Mouse (Mus musculus): ENCODE data around the gene Sspo. TPM values are rescaled to one million over a fixed set of nuclear protein-coding genes. Genes with fewer than 3 reads are reported as not detected.

Sspo gene
- total and polyA plus RNA-seq, 3 experiments: not detected

- no peak overlapping the region for H3K27ac ChIP-seq (ENCODE audit: control insufficient read depth, low read depth, low read length)
- peaks cover 1 to 2% of the 10 kb centered on the region in 2 experiments; a peak in 2 of 4 replicates for H3K4me1 ChIP-seq (ENCODE audit: control insufficient read depth in 1 of 2, insufficient read depth in 2 of 2, low read length in 2 of 2)
- no peaks in the 10 kb centered on the region; a peak in 1 of 4 replicates for H3K36me3 ChIP-seq (ENCODE audit: control insufficient read depth in 1 of 2, insufficient read depth in 2 of 2, low read length in 2 of 2)
- H3K4me3 ChIP-seq (ENCODE audit: control insufficient read depth in 1 of 2, insufficient read depth in 1 of 2, low read depth in 2 of 2, low read length in 2 of 2): no peak overlapping the region
- no peaks in the 10 kb centered on the region for H3K9me3 ChIP-seq (replicated peaks; ENCODE audit: insufficient read depth, low read length)
- no peaks in the 10 kb centered on the region for H3K79me2 ChIP-seq (ENCODE audit: control insufficient read depth, insufficient read depth, low read length, poor library complexity)
- no peaks in the 10 kb centered on the region for H3K27me3 ChIP-seq (ENCODE audit: control insufficient read depth in 1 of 2, insufficient read depth in 2 of 2, low read length in 2 of 2)
- no peak for TF ChIP-seq TCF12 (IDR thresholded peaks at IDR 0.05; ENCODE audit: low read depth, low read length)
- no peak for TF ChIP-seq USF1 (IDR thresholded peaks at IDR 0.05; ENCODE audit: low read depth, low read length)
- no peak for TF ChIP-seq NRF1 (IDR thresholded peaks at IDR 0.05; ENCODE audit: insufficient read depth, low read depth, low read length, poor library complexity, severe bottlenecking)
- TF ChIP-seq ELF1 (IDR thresholded peaks at IDR 0.05; ENCODE audit: low read depth, low read length): no peak
- TF ChIP-seq E2F4 (IDR thresholded peaks at IDR 0.05; ENCODE audit: borderline replicate concordance, low read depth, low read length): no peak
- no peak for TF ChIP-seq NELFE (IDR thresholded peaks at IDR 0.05; ENCODE audit: low read depth, low read length)
- TF ChIP-seq BHLHE40 (IDR thresholded peaks at IDR 0.05; ENCODE audit: borderline replicate concordance, low read depth, low read length): no peak
- no peak for TF ChIP-seq GATA1 (IDR thresholded peaks at IDR 0.05; ENCODE audit: low read depth, low read length)
- no peak for TF ChIP-seq USF2 (IDR thresholded peaks at IDR 0.05; ENCODE audit: borderline replicate concordance in 1 of 2, insufficient read depth in 1 of 2, low read depth in 1 of 2, low read length in 2 of 2)
- no peak for TF ChIP-seq POLR2AphosphoS5 (IDR thresholded peaks at IDR 0.05; ENCODE audit: borderline replicate concordance, low read depth, low read length)
- no peak for TF ChIP-seq CHD1 (IDR thresholded peaks at IDR 0.05; ENCODE audit: low read depth, low read length)
- no peak for TF ChIP-seq MAX (IDR thresholded peaks at IDR 0.05; ENCODE audit: low read length)
- TF ChIP-seq UBTF (IDR thresholded peaks at IDR 0.05; ENCODE audit: borderline replicate concordance, insufficient read depth, low read depth, low read length): no peak
- no peak for TF ChIP-seq MAZ (IDR thresholded peaks at IDR 0.05; ENCODE audit: low read depth, low read length)
- no peak for TF ChIP-seq CHD2 (IDR thresholded peaks at IDR 0.05; ENCODE audit: low read length)
- TF ChIP-seq MXI1 (IDR thresholded peaks at IDR 0.05; ENCODE audit: low read depth, low read length): no peak
- TF ChIP-seq KAT2A (conservative IDR thresholded peaks at IDR 0.05; ENCODE audit: low read depth, low read length): no peak
- H3K9ac ChIP-seq (ENCODE audit: control insufficient read depth, low read depth, low read length, poor library complexity, severe bottlenecking): no peak overlapping the region
- no peak for DNase-seq (ENCODE audit: low read depth, low spot score)
Observed at GRCm38 (mm10) chr6:48404071-48404470, 44.0 kb upstream of the Sspo start.

GRCm38 (mm10) chr6:48409726-48410343, 38.2 kb upstream of the Sspo start:
- no peaks in the 10 kb centered on the region for H3K36me3 ChIP-seq (ENCODE audit: control insufficient read depth in 1 of 2, insufficient read depth in 2 of 2, low read length in 2 of 2)
- H3K27ac ChIP-seq (ENCODE audit: control insufficient read depth, low read depth, low read length): no peak overlapping the region
- no peaks in the 10 kb centered on the region for H3K9me3 ChIP-seq (replicated peaks; ENCODE audit: insufficient read depth, low read length)
- no peaks in the 10 kb centered on the region for H3K79me2 ChIP-seq (ENCODE audit: control insufficient read depth, insufficient read depth, low read length, poor library complexity)
- no peak overlapping the region for H3K4me3 ChIP-seq (ENCODE audit: control insufficient read depth in 1 of 2, insufficient read depth in 1 of 2, low read depth in 2 of 2, low read length in 2 of 2)
- DNase-seq (ENCODE audit: low read depth, low spot score): no peak
- H3K27me3 ChIP-seq (ENCODE audit: control insufficient read depth in 1 of 2, insufficient read depth in 2 of 2, low read length in 2 of 2): no peaks in the 10 kb centered on the region
- no peak overlapping the region for H3K9ac ChIP-seq (ENCODE audit: control insufficient read depth, low read depth, low read length, poor library complexity, severe bottlenecking)
- H3K4me1 ChIP-seq (ENCODE audit: control insufficient read depth in 1 of 2, insufficient read depth in 2 of 2, low read length in 2 of 2): no peaks in the 10 kb centered on the region; a peak in 1 of 4 replicates
- TF ChIP-seq MYC (IDR thresholded peaks at IDR 0.05; ENCODE audit: low read depth, low read length) (no peak), TCF12 (IDR thresholded peaks at IDR 0.05; ENCODE audit: low read depth, low read length) (no peak), SMC3 (IDR thresholded peaks at IDR 0.05; ENCODE audit: low read depth, low read length) (no peak), POLR2A (IDR thresholded peaks at IDR 0.05; ENCODE audit: control insufficient read depth in 1 of 2, insufficient read depth in 1 of 2, low read depth in 1 of 2, low read length in 2 of 2, poor library complexity in 1 of 2) (no peak), ELF1 (IDR thresholded peaks at IDR 0.05; ENCODE audit: low read depth, low read length) (no peak), MXI1 (IDR thresholded peaks at IDR 0.05; ENCODE audit: low read depth, low read length) (no peak), USF1 (IDR thresholded peaks at IDR 0.05; ENCODE audit: low read depth, low read length) (no peak), E2F4 (IDR thresholded peaks at IDR 0.05; ENCODE audit: borderline replicate concordance, low read depth, low read length) (no peak), RAD21 (IDR thresholded peaks at IDR 0.05; ENCODE audit: low read depth, low read length) (no peak), BHLHE40 (IDR thresholded peaks at IDR 0.05; ENCODE audit: borderline replicate concordance, low read depth, low read length) (no peak)
